Mouse (Mus musculus): ENCODE measurements around the gene Tmem72.

The Tmem72 gene

GRCm38 (mm10) chr6:116716666-116717065 is at the start of gene Tmem72:
TSS of gene Tmem72 (minus strand) at chr6:116716913.
- no peak for DNase-seq (ENCODE audit: low spot score in 2 of 2)

- no peak for DNase-seq (ENCODE audit: low spot score in 2 of 2)
These were observed 47.8 kb upstream of the Tmem72 start for GRCm38 (mm10) chr6:116764524-116764923.

- DNase-seq (ENCODE audit: low spot score in 2 of 2) = no peak
These were observed 45.6 kb upstream of the Tmem72 start for GRCm38 (mm10) chr6:116762333-116762732.

GRCm38 (mm10) chr6:116760181-116760580 is 43.5 kb upstream of the Tmem72 start:
- no peak for DNase-seq (ENCODE audit: low spot score in 2 of 2)

GRCm38 (mm10) chr6:116756364-116756763 is 39.7 kb upstream of the Tmem72 start:
- no peak for DNase-seq (ENCODE audit: low spot score in 2 of 2)

- DNase-seq (ENCODE audit: low spot score in 2 of 2) = no peak
These were observed 21.3 kb upstream of the Tmem72 start for GRCm38 (mm10) chr6:116738046-116738445.

- DNase-seq (ENCODE audit: low spot score in 2 of 2) = no peak
These were observed 18.6 kb upstream of the Tmem72 start for GRCm38 (mm10) chr6:116735361-116735760.

GRCm38 (mm10) chr6:116733577-116733976 is 16.9 kb upstream of the Tmem72 start:
- no peak for DNase-seq (ENCODE audit: low spot score in 2 of 2)

GRCm38 (mm10) chr6:116724489-116725160 is 7.9 kb upstream of the Tmem72 start:
- DNase-seq (ENCODE audit: low spot score in 2 of 2) = no peak

- no peak for DNase-seq (ENCODE audit: low spot score in 2 of 2)
These were observed 2.2 kb upstream of the Tmem72 start for GRCm38 (mm10) chr6:116718920-116719319.

GRCm38 (mm10) chr6:116718361-116718760 is 1.6 kb upstream of the Tmem72 start:
- DNase-seq (ENCODE audit: low spot score in 2 of 2) = no peak

- no peak for DNase-seq (ENCODE audit: low spot score in 2 of 2)
These were observed 1.1 kb upstream of the Tmem72 start for GRCm38 (mm10) chr6:116717851-116718250.

GRCm38 (mm10) chr6:116715166-116715565 is 1.5 kb downstream of the Tmem72 start:
- no peak for DNase-seq (ENCODE audit: low spot score in 2 of 2)

GRCm38 (mm10) chr6:116714576-116714975 is 2.1 kb downstream of the Tmem72 start:
- DNase-seq (ENCODE audit: low spot score in 2 of 2) = no peak

- DNase-seq (ENCODE audit: low spot score in 2 of 2) = no peak
These were observed 2.7 kb downstream of the Tmem72 start for GRCm38 (mm10) chr6:116713966-116714365.

- no peak for DNase-seq (ENCODE audit: low spot score in 2 of 2)
These were observed 4.2 kb downstream of the Tmem72 start for GRCm38 (mm10) chr6:116712503-116712902.

GRCm38 (mm10) chr6:116712062-116712461 is 4.7 kb downstream of the Tmem72 start:
- DNase-seq (ENCODE audit: low spot score in 2 of 2) = no peak

- no peak for DNase-seq (ENCODE audit: low spot score in 2 of 2)
These were observed 12.4 kb downstream of the Tmem72 start for GRCm38 (mm10) chr6:116704320-116704719.

GRCm38 (mm10) chr6:116700821-116701220 is 15.9 kb downstream of the Tmem72 start:
- no peak for DNase-seq (ENCODE audit: low spot score in 2 of 2)

- DNase-seq (ENCODE audit: low spot score in 2 of 2) = no peak
These were observed 18.8 kb downstream of the Tmem72 start for GRCm38 (mm10) chr6:116697896-116698425.

GRCm38 (mm10) chr6:116697413-116697812 is 19.3 kb downstream of the Tmem72 start:
- DNase-seq (ENCODE audit: low spot score in 2 of 2) = no peak

GRCm38 (mm10) chr6:116694346-116694745 is 22.4 kb downstream of the Tmem72 start:
- DNase-seq (ENCODE audit: low spot score in 2 of 2) = no peak

GRCm38 (mm10) chr6:116693639-116694038 is 23.1 kb downstream of the Tmem72 start:
- no peak for DNase-seq (ENCODE audit: low spot score in 2 of 2)

GRCm38 (mm10) chr6:116682317-116682716 is 34.4 kb downstream of the Tmem72 start:
- no peak for DNase-seq (ENCODE audit: low spot score in 2 of 2)
